22 mouse cellular contexts compared by ENCODE assay signal in genomic region chr19:29032662-29033061, GRCm38 (mm10).
"Had no signal": no experiment of that assay in that cellular context is flagged by ENCODE, and none has a peak within 500 bp of the region (broad histone marks: within the 10 kb centered on the region; RNA-seq: fewer than 3 reads in every experiment).

No protein-coding gene starts in this region.

- H3K4me2 ChIP-seq: kidney, embryonic 15.5 days; limb, embryonic 13.5 days; liver, embryonic 12.5 days; liver, embryonic 15.5 days; lung, embryonic 15.5 days; midbrain, embryonic 11.5 days; neural tube, embryonic 13.5 days; stomach, embryonic 15.5 days had no signal

- DNase-seq: kidney, adult 8-10 months; kidney, postnatal 10 days; kidney, postnatal 36 days; liver; lung, adult 18-20 months; lung, postnatal 10 days; lung, postnatal 36 days; midbrain, embryonic 14.5 days; retina, postnatal 1 day; right cerebral cortex, postnatal 25 days; spleen, adult 18-20 months; thymus, postnatal 25 days had no signal

- H3K9ac ChIP-seq: kidney, embryonic 15.5 days; limb, embryonic 13.5 days; liver, embryonic 12.5 days; liver, embryonic 15.5 days; lung, embryonic 15.5 days; neural tube, embryonic 13.5 days; stomach, embryonic 15.5 days had no signal

- H3K9me3 ChIP-seq: kidney, embryonic 15.5 days; limb, embryonic 10.5 days; limb, embryonic 13.5 days; liver, embryonic 12.5 days; liver, embryonic 15.5 days; lung, embryonic 15.5 days; megakaryocyte, embryonic 14.5 days; neural tube, embryonic 13.5 days; stomach, embryonic 15.5 days had no signal

- ATAC-seq: liver, embryonic 12.5 days had no signal

- H3K27me3 ChIP-seq: kidney, embryonic 15.5 days; limb, embryonic 13.5 days; liver, embryonic 12.5 days; liver, embryonic 15.5 days; lung, embryonic 15.5 days; megakaryocyte, embryonic 14.5 days; neural tube, embryonic 13.5 days; stomach, embryonic 15.5 days had no signal

- H3K4me3 ChIP-seq: kidney, embryonic 15.5 days; limb, embryonic 10.5 days; limb, embryonic 13.5 days; liver, embryonic 12.5 days; liver, embryonic 15.5 days; lung, embryonic 15.5 days; megakaryocyte, embryonic 14.5 days; neural tube, embryonic 13.5 days; stomach, embryonic 15.5 days had no signal

- H3K4me1 ChIP-seq: kidney, embryonic 15.5 days; limb, embryonic 10.5 days; limb, embryonic 13.5 days; liver, embryonic 12.5 days; liver, embryonic 15.5 days; lung, embryonic 15.5 days; neural tube, embryonic 13.5 days; stomach, embryonic 15.5 days had no signal

- H3K27ac ChIP-seq: kidney, embryonic 15.5 days; limb, embryonic 10.5 days; limb, embryonic 13.5 days; liver, embryonic 12.5 days; liver, embryonic 15.5 days; lung, embryonic 15.5 days; neural tube, embryonic 13.5 days; stomach, embryonic 15.5 days had no signal
